Mouse (Mus musculus): ENCODE measurements around the gene Alox5ap. TPM values are rescaled to one million over a fixed set of nuclear protein-coding genes. Genes with fewer than 3 reads are reported as not detected.

Alox5ap gene
- polyA plus RNA-seq, 1 experiment: 31.2 TPM

- peaks cover 11% of the 10 kb centered on the region for H3K27me3 ChIP-seq (replicated peaks)
Observed at GRCm38 (mm10) chr5:149322938-149323553, 58.5 kb downstream of the Alox5ap start.

GRCm38 (mm10) chr5:149324739-149325138 is 60.2 kb downstream of the Alox5ap start:
- H3K9me3 ChIP-seq: no peaks in the 10 kb centered on the region
- peaks cover 25% of the 10 kb centered on the region for H3K4me1 ChIP-seq
- H3K4me3 ChIP-seq (replicated peaks): no peak overlapping the region
- H3K27me3 ChIP-seq (replicated peaks): peaks cover 10% of the 10 kb centered on the region
- no peak for TF ChIP-seq GATA1 (IDR thresholded peaks at IDR 0.05; ENCODE audit: borderline replicate concordance, low read length)
- peaks cover 7% of the 10 kb centered on the region for H3K36me3 ChIP-seq (replicated peaks; ENCODE audit: low read length)

More at GRCm38 (mm10) chr5:149322938-149323553, 58.5 kb downstream of the Alox5ap start:
- TF ChIP-seq FLI1 (IDR thresholded peaks at IDR 0.05; ENCODE audit: low read length) (no peak), GATA1 (IDR thresholded peaks at IDR 0.05; ENCODE audit: borderline replicate concordance, low read length) (no peak)
- Histone ChIP-seq H3K4me1 (peaks cover 25% of the 10 kb centered on the region), H3K9me3 (no peaks in the 10 kb centered on the region), H3K36me3 (replicated peaks; ENCODE audit: low read length) (peaks cover 7% of the 10 kb centered on the region), H3K4me3 (replicated peaks) (no peak overlapping the region)

- Histone ChIP-seq H3K4me1 (peaks cover 14% of the 10 kb centered on the region), H3K9me3 (peaks cover 15% of the 10 kb centered on the region), H3K36me3 (replicated peaks; ENCODE audit: low read length) (peaks cover 15% of the 10 kb centered on the region), H3K4me3 (replicated peaks) (no peak overlapping the region), H3K27me3 (replicated peaks) (no peaks in the 10 kb centered on the region)
- TF ChIP-seq FLI1 (IDR thresholded peaks at IDR 0.05; ENCODE audit: low read length): no peak
- no peak for TF ChIP-seq GATA1 (IDR thresholded peaks at IDR 0.05; ENCODE audit: borderline replicate concordance, low read length)
Observed at GRCm38 (mm10) chr5:149329098-149329887, 64.7 kb downstream of the Alox5ap start.

- H3K27me3 ChIP-seq (replicated peaks): no peaks in the 10 kb centered on the region
Observed at GRCm38 (mm10) chr5:149330601-149331000, 66.0 kb downstream of the Alox5ap start.

GRCm38 (mm10) chr5:149331407-149332143 is 67.0 kb downstream of the Alox5ap start:
- Histone ChIP-seq H3K36me3 (replicated peaks; ENCODE audit: low read length) (peaks cover 23% of the 10 kb centered on the region), H3K27me3 (replicated peaks) (no peaks in the 10 kb centered on the region), H3K4me3 (replicated peaks) (no peak overlapping the region), H3K9me3 (peaks cover 17% of the 10 kb centered on the region), H3K4me1 (peaks cover 17% of the 10 kb centered on the region)
- TF ChIP-seq FLI1 (IDR thresholded peaks at IDR 0.05; ENCODE audit: low read length): no peak
- TF ChIP-seq GATA1 (IDR thresholded peaks at IDR 0.05; ENCODE audit: borderline replicate concordance, low read length): no peak

More at GRCm38 (mm10) chr5:149330601-149331000, 66.0 kb downstream of the Alox5ap start:
- H3K4me3 ChIP-seq (replicated peaks): no peak overlapping the region
- peaks cover 23% of the 10 kb centered on the region for H3K36me3 ChIP-seq (replicated peaks; ENCODE audit: low read length)
- peaks cover 17% of the 10 kb centered on the region for H3K9me3 ChIP-seq
- TF ChIP-seq FLI1 (IDR thresholded peaks at IDR 0.05; ENCODE audit: low read length) (no peak), GATA1 (IDR thresholded peaks at IDR 0.05; ENCODE audit: borderline replicate concordance, low read length) (no peak)
- peaks cover 8% of the 10 kb centered on the region for H3K4me1 ChIP-seq

- Histone ChIP-seq H3K9me3 (peaks cover 17% of the 10 kb centered on the region), H3K4me1 (peaks cover 17% of the 10 kb centered on the region), H3K4me3 (replicated peaks) (no peak overlapping the region), H3K27me3 (replicated peaks) (no peaks in the 10 kb centered on the region), H3K36me3 (replicated peaks; ENCODE audit: low read length) (peaks cover 23% of the 10 kb centered on the region)
- TF ChIP-seq GATA1 (IDR thresholded peaks at IDR 0.05; ENCODE audit: borderline replicate concordance, low read length) (no peak), FLI1 (IDR thresholded peaks at IDR 0.05; ENCODE audit: low read length) (no peak)
Observed at GRCm38 (mm10) chr5:149332787-149333186, 68.2 kb downstream of the Alox5ap start.

- peaks cover 23% of the 10 kb centered on the region for H3K36me3 ChIP-seq (replicated peaks; ENCODE audit: low read length)
- no peak for TF ChIP-seq FLI1 (IDR thresholded peaks at IDR 0.05; ENCODE audit: low read length)
- TF ChIP-seq GATA1 (IDR thresholded peaks at IDR 0.05; ENCODE audit: borderline replicate concordance, low read length): no peak
- no peaks in the 10 kb centered on the region for H3K27me3 ChIP-seq (replicated peaks)
- H3K4me3 ChIP-seq (replicated peaks): no peak overlapping the region
- peaks cover 17% of the 10 kb centered on the region for H3K9me3 ChIP-seq
- H3K4me1 ChIP-seq: peaks cover 17% of the 10 kb centered on the region
Observed at GRCm38 (mm10) chr5:149333941-149334698, 69.6 kb downstream of the Alox5ap start.

- Histone ChIP-seq H3K9me3 (peaks cover 17% of the 10 kb centered on the region), H3K36me3 (replicated peaks; ENCODE audit: low read length) (peaks cover 23% of the 10 kb centered on the region), H3K4me1 (peaks cover 17% of the 10 kb centered on the region), H3K27me3 (replicated peaks) (no peaks in the 10 kb centered on the region), H3K4me3 (replicated peaks) (no peak overlapping the region)
- TF ChIP-seq FLI1 (IDR thresholded peaks at IDR 0.05; ENCODE audit: low read length) (no peak), GATA1 (IDR thresholded peaks at IDR 0.05; ENCODE audit: borderline replicate concordance, low read length) (no peak)
Observed at GRCm38 (mm10) chr5:149335009-149335408, 70.4 kb downstream of the Alox5ap start.

- H3K9me3 ChIP-seq: peaks cover 17% of the 10 kb centered on the region
- peaks cover 14% of the 10 kb centered on the region for H3K4me1 ChIP-seq
- no peaks in the 10 kb centered on the region for H3K27me3 ChIP-seq (replicated peaks)
- peaks cover 23% of the 10 kb centered on the region for H3K36me3 ChIP-seq (replicated peaks; ENCODE audit: low read length)
- no peak for TF ChIP-seq GATA1 (IDR thresholded peaks at IDR 0.05; ENCODE audit: borderline replicate concordance, low read length)
- TF ChIP-seq FLI1 (IDR thresholded peaks at IDR 0.05; ENCODE audit: low read length): no peak
- H3K4me3 ChIP-seq (replicated peaks): no peak overlapping the region
Observed at GRCm38 (mm10) chr5:149335563-149336238, 71.1 kb downstream of the Alox5ap start.

Measured in megakaryocyte, embryonic 14.5 days (primary cell).